Mouse (Mus musculus) thymus, postnatal 25 days (tissue): ENCODE measurements around the gene Cotl1.

Experiments used
- DNase-seq: peaks from one replicate; pipeline ENCODE4 v3.0.0; 2022

Cotl1 gene

GRCm38 (mm10) chr8:119812650-119813431, 27.5 kb downstream of the Cotl1 start:
- peak; percentile 77 for DNase-seq

DNA sequence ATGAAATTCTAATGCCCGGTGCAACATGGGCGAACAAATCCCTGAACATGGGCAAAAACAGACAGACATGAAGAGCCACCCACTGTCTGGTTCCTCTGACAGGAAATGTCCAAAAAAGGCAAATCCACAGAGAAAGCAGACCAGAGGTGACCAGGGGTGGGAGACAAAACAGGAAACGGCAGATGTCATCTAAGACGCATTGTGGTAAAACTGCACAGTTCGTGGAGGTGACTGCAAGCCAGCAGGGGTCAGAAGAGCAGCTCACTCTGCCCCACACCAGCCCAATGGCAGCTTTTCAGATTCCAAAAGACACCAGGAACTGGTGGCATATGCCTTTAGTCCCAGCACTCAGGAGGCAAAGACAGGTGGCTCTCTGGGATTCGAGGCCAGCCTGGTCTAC, 28.4 kb downstream of the Cotl1 start:
- DNase-seq = peak; percentile 60

GRCm38 (mm10) chr8:119810953-119811499, 29.3 kb downstream of the Cotl1 start:
- no peak for DNase-seq

GRCm38 (mm10) chr8:119810127-119810868, 30.0 kb downstream of the Cotl1 start:
- DNase-seq = no peak

DNA sequence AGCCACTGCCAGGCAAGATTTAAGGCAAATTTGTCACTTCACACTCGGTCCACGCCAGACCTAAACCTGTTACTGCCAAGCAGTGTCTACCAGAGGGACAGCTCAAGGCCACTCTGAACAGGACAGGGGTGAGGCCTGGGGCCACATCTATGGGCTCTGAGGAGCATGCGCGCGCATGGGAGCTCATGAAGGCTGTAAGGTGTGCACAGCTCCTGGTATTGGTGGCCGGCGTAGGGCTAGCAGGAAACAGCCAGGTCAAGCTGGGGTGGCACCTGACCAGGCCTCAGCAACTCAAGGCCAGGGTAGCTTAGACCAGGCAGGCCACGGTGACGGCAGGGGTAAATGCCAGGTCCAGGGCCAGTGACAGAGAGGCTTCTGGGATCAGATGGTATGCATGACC, 30.7 kb downstream of the Cotl1 start:
- DNase-seq = no peak

DNA sequence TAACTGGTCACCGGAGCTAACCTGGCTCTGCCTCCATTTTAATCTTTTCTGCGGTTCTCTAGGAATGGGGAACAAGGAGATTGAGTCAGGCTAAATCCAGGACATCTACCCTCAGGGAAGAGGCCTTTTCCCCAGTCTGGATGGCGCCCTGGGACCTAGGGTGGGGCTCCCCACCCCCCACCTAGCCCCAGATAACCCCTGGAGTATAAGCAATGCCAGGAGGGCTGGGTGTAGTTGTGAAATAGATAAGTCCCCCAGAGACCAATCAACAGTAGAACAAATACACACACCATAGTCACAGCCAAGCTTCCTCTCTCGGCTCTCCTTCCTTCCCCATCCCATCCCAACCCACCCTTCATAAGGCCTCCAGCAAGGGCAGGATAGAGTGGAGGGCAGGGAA, 32.7 kb downstream of the Cotl1 start:
- DNase-seq = no peak

- DNase-seq = peak; percentile 38
Measured at GRCm38 (mm10) chr8:119806422-119807263, 33.7 kb downstream of the Cotl1 start.

DNA sequence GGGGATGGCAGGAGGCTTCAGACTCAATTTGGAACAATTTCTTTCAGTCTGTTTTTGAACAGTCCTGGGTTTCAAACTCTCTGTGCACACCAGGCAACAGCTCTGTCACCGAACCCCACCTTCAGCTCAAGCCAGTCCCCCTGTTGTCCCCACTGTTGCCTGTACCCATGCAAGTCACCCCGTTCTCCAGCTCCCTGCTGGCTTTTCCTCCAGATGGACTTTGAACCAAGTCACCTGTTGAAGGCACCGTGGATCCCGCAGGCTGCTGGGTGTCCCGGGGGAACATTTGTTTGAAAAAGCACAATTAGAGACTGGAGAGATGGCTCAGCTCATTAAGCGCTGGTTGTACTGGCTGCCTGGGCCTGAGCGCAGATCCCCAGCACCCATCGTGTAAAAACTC, 35.1 kb downstream of the Cotl1 start:
- DNase-seq = no peak

- DNase-seq = peak; percentile 36
Measured at GRCm38 (mm10) chr8:119802592-119802991, 37.8 kb downstream of the Cotl1 start.

GRCm38 (mm10) chr8:119801168-119801567, 39.2 kb downstream of the Cotl1 start:
- DNase-seq = no peak

DNA sequence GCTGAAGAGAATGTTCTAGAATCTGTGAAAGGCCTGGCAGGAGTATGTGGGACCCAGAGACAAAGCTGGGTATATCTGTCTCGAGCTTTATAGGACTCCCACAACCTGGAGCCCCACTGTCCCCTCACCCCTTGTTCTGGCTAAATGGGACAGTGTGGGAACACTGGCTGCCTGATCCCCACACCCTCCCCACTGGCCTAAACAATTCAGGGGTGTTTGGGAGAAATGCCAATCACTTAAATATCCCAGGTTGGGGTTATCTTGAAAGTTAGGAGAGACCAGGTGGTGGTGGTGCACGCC, 41.4 kb downstream of the Cotl1 start:
- no peak for DNase-seq

- peak; percentile 93 for DNase-seq
Measured at GRCm38 (mm10) chr8:119798170-119798964, 42.0 kb downstream of the Cotl1 start.

DNA sequence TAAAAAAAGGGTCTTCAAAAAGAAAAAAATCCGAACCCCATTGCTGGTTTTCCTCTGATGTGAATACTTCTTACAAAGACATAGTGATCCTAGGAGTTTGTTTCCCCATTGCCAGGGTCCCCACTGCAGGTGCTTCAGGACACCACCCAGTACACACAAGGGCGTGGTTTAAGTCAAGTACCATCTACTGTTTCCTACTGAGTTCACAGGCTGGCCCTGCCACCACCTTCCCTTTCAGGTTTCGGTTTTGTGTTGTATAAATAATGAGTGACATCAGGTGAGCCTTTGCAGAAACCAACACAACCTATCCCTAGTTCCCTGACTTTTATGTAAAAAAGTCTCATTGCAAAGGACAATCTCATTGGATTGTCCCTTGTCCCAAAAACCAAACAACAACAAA, 44.7 kb downstream of the Cotl1 start:
- no peak for DNase-seq

DNA sequence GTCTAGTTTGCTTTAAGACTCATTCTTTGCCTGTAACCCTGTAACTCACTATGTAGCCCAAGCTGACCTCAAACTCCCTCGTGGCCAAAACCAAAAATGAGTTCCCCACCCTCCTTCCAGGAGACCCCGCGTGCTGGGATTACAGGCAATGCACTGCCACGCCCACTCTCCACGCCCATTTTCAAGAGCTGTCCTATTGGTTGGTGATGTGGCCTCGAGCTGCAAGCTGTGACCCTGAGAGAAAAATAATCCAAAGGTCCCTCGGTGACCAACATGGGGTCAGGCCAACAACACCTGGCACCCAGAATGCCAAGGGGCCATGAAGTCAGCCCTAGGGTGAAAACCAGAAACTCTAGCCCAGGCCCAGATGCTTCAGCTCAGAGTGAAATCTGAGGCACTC, 45.7 kb downstream of the Cotl1 start:
- DNase-seq = no peak

GRCm38 (mm10) chr8:119791804-119792704, 48.3 kb downstream of the Cotl1 start:
- DNase-seq = no peak

GRCm38 (mm10) chr8:119789581-119789980, 50.8 kb downstream of the Cotl1 start:
- no peak for DNase-seq

DNA sequence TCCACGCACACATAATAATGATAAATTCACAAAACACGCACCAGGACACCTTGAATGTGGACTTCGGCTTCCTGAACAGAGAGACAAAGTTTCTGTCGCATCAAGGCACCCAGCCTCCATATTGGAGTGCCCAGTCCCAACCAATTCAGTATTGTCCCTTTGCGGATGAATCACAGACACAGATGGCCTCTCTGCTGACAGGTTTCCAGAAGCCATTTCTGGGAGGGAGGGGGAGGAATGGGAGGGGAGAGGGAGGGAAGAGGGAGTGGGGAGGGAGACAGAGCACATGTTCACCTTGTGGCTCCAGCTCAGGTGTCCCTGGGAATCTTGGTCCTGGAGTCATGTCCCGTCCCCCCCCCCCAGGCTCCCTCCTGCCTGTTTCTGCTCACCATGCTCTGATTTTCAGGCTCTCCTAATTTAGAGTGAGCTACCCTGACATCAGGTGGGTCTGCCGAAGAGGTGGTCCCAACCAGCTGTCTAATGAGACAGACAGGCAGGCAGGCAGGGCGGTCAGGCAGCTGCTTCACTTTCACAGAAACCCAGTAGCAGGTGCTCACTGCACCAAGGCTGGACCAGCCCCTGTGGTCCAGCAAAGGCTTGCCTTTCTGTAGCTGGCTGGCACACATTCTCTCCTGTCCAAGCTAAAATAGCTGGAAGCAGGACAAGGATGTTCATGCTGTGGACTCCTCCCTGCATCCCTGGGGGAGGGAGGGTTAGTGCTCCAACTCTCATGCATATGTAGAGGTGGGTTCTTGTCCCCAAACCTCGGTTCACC, 51.5 kb downstream of the Cotl1 start:
- no peak for DNase-seq

- DNase-seq = no peak
Measured at GRCm38 (mm10) chr8:119787341-119787740, 53.0 kb downstream of the Cotl1 start.

GRCm38 (mm10) chr8:119786871-119787270, 53.5 kb downstream of the Cotl1 start:
- peak; percentile 22 for DNase-seq

DNA sequence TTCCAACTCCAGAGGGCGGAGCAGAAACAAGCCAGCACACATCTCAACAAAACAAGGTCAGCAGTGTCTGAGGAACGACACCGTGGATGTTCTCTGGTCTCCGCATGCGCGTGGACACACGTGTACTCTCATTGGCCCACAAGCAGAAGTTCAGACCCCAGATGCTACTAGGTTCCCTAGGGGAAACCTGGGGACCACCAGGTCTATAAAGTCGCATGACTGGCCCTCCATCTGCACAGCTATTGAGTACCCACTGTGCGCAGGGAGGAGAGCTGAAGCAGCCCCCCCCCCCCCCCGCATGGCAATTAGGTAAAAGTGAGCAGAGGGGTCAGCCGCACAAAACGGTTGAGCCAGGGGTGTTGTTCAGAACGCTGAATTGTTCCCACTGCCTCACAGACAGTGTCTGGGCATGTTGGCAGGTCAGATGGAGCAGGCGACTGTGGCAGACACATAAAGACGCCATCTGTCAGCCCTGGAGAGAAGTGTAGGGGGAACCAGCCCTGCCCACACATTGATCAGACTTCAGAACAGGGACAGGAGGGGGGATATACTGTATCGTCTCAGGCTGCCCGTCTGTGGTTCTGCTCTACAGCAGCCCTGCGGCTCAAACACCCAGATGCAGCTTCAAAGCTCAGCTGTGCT, 54.5 kb downstream of the Cotl1 start:
- DNase-seq = peak; percentile 36
